Mouse (Mus musculus) embryo, embryonic 10.5 days (tissue): ENCODE data around the gene Hadh.

Experiments
- DNase-seq: peaks from one replicate; pipeline ENCODE4 v3.0.0-alpha.2; 2015; ENCODE audit warnings: low spot score

Hadh gene

DNA sequence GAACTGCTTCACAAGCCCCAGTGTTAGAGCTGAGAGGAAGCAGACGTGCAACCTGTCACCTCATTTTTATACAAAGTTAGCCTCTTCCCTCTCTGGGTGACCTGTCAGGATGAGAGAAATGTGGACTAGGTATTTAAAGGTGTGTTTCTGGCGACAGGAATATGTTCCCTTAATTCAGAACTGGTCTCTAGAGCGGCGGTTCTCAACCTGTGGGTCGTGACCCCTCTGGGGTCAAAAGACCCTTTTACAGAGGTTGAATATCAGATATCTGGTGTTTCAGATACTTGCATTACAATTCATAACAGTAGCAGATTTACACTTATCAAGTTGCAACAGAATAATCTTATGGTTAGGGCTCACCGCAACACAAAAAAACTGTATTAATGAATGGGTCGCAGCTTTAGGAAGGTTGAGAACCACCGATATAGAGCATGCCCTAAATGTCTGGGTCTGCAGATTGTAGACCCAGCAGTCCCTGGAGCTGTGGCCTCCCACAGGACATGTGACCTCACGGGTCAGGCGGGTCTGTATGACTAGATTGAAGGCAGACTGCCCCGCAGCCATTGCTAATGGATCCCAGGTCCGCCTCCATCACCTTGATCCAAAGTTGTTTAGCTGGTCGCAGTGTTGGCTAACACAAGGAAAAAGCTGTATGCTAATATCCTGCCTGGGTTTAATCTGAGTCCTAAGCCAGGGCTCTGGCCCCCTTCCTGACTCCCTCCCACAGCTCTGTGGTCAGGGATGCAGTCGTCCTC, 53.1 kb downstream of the Hadh start:
- DNase-seq, result peak; percentile 50

DNA sequence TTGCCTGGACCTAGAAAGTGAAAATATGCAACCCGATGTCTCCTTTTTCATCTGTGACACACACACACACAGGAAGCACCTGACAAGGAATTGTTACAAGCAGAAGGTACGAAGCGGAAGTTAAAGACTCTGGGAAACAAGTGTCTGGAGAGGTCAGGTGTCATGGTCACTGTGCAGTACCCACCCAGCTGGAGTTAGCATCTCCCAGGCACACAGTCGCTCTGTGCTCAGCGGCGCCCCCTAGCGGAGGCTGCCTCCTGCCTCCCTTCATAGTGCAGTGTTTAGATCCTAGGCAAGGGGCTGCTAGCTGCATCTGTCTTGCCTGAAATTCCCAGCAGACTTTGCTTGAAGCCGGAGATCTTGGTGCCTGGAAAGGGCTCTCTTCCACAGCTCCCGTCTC, 57.1 kb downstream of the Hadh start:
- DNase-seq, result no peak

DNA sequence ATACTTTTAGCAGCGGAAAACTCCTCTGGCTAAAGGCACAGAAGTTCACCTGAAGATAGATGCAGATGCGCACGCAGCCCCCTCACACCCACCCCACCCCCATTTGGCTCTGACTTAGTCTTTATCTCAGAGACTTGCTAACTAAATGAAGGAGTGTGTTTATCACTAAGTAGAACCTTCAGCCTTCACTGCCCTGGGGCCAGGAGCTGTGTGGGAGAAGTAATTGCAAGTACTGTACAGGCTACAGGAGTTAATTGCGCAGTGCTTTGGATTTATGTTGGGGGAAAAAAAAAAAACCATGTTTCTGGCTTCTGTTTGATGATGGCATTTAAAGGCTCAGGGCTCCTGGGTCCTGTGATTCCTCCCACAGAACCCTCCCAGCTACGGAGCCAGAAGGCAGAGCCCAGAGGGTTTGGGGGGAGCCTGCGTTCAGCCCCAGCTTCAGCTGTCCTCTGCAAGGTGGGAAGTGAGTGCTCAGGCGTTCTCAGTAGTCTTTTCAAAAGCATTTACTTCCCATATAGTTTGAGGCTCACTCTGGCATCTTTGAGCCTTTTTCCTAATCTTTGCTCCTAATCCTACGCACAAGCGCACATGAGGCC, 57.7 kb downstream of the Hadh start:
- DNase-seq, result no peak

DNA sequence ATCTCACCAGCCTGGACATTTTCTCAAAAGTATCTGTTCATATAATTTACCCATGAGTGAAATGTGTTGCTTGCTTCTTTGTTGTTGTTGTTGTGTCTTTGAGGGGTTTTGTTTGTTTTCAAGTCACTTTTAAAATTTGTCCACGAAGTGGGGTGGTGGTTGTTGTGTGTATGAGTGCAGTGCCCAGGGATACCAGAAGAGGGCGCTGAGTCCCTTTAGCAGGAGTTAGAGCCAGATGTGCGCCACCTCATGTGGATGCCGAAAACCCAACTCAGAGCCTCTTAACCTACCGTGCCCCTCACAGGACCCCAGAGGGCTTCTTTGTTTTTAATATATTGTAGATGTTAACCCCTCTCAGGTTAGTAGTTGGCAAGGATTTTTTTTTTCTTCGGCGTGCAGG, 59.7 kb downstream of the Hadh start:
- DNase-seq, result no peak

DNA sequence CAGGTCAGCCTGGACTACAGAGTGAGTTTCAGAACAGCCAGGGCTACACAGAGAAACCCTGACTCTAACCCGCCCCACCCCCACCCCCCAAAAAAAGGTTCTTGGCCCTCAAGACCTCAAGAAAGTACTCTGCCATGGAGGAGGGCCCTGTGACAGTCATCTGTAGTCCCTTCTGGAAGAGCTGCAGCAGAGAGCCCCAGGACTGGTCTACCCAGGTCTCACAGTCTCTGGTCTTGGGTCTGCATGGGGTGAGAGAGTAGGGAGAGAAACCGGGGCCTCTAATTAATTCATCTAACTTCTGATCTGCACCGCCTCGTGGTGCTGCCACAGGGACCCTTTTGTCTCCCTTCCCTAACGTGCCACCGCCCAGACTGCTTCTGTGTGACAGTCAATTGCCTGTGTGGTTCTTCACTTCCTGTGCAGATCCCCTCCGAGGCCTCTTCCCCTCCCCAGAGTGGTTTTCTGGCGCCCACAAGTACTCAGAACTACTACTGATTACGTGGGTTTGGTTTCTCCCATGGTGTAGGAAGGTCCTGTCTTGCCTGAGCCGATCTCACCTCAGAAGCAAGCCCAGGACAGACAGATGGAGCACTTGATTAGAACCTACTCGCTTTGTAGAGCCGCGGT, 63.5 kb downstream of the Hadh start:
- DNase-seq, result no peak

DNA sequence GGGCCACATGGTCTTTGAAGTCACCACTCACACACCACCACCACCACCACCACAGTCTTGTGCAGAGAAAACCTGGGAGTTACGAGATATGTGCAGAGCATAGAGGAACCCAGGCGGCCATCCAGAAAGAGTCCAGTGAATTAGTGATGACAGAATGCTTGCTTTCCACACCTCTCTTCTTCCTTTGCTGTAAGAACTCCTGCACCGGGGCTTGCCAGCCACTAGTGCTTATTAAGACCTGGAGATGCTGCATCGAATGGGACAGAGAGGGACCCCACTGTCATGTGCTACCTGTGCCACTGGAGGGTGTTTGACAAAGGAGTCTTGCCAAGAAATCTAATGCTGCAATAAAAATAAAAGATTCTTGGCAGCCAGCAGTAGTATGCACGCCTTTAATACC, 64.1 kb downstream of the Hadh start:
- no peak for DNase-seq

DNA sequence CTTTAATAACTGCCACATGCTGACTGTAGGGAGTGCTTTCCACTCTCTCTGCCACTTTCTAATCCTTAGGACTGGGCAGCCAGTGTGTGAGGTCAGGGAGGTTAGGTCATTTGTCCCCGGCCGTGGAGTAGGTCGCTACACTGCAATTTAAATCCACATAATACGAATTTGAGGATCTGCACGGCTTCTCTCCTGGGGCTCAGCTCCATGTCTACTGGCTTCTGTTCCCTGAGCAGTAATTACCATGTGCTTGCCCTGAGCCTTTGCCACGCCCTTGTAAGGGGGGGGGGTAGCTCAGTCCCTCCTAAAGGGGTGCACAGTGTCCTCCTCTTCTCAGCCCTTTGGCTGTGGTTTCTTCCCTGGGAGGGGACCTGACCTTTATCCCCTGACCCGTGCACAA, 69.6 kb downstream of the Hadh start:
- no peak for DNase-seq

DNA sequence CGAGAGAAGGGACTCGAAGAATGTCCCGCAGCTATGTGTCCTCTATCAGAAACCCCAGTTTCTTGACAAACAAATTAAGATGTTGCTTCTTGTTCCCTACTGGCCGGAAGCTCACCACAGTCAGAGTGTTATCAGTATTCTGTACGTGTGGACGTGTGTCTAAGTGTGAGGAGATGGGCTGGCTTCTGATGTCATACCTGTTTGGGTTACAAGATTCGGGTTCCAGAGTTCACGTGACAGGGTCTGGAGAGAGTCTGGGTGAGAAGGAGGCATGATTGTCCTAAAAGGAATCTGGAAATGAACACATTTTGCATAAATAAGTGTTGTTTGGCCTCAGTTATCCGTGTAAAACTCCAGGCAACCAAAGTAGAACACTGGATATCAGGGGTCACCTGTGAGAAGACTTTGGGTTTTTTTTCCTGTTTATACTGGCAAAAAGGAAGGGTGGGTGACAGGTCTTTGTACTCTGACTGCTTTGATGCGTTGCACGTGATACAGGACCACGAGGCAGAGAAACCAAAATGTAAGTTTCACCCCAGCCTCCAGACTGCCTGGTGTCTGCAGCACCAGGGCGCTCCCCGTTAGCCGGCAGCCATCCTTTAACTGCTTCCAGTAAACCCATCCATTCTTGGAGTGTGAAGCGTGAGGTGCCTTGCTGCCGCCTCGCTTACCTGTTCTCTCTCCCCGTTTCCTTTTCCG, 72.2 kb downstream of the Hadh start:
- DNase-seq, result no peak

DNA sequence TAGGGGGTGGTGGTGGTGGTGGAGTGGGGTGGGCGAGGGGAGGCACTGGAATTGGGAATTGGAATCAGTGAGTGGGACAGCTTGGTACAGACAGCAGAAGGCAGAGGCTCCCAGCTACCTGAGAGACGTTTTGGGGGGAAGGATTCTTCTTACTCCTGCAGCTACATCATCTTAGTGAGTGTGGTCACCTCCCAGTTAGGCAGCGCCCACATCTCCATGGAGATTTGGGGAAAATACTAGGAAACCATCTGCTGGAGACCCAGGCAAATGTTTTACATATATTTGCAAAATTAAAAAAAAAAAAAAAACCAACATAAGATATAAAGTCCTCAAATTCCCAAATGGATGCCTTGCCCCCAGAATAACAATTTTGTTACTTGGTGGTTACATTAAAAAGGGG, 72.9 kb downstream of the Hadh start:
- no peak for DNase-seq

DNA sequence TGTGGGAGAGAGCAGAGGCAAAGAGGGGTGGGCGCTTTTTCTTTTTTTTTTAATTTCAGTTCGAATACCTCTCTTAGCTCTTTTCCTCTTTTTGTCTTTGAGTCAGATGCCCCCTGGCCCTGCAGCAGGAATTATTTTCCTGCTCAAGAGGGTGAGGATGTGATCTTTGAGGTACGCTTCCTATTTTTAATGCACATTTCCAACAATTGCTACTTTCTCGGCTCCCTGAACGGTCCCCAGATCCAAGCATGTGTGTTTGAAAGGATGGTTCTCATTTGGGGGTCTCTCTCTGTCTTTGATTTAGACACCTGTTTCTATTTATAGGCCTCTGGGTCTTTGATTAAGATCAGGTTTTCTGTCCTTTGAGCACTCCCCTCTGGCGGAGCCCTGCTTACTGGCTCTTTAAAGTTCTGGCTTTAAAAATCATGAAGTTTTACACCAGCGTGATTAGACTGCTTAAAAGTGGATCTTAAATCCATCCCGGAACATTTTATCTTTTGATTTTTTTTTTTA, 75.3 kb downstream of the Hadh start:
- DNase-seq, result peak; percentile 62

DNA sequence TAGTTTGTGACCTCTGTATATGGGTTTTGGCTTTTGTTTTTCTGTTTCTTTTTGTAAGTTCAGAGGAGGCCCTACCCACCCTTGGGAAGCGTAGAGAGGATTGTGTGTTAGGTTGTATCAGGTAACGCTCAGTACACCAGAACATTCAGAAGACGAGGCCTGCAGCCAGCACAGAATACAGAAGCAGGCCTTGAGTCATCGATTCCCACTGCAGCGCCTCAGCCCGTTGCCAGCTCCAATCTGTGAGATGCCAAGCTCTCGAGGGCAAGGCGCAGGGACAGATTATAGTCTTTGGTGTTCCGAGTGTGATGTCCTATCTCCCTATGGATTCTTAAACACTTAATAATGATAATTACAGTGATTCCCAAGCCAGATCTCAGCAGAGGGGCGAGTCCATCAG, 75.9 kb downstream of the Hadh start:
- DNase-seq, result no peak

DNA sequence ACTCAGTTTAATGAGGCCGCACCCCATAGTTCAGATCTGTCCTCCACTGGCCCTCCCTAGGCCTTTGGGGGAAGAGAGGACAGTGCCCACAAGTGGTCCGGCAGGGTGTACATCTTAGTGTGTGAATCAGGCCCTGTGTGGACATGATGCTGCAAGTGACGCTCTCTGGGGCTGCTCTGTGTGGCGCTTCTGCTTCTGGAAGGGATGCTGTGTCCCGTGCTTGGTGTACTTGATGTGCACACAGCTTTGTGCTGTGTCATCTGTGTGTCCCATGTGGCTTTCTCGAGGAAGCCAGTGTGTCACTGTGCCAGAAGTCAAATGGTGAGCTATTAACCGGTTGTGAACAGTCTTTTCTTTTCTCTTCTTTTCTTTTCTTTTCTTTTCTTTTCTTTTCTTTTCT, 80.4 kb downstream of the Hadh start:
- no peak for DNase-seq

DNA sequence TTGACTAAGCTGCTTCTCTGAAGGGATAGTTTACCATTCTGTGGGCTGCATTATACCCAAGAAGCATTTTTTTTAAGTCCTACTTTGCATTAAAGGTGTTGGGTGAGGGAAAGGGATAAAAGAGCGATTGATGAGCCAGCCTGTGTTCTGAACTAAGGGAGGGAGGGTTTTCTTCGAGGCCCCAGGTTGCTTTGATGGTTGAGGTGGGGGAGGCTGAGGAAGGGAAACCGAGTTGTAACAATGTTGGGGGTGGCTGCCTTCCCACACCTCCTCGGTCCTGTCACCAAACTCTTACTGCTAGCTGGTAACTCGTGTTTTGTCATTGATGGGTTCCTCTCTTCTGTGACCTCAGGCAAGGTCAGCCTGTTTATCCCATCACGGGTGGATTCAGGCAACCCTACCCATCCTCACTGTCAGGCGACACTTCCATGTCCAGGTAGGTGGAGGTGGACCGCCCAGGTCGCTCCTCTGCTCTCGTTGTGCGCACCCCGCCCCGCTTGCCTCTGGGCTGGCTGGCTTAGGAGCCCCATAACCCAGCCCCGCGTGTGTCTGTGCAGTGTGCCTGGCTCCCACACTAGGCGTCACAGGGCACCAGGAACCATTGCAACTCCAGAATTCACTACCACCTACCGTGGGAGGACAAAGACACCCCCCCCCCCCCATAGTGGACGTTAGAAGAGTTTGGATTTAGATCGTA, 81.1 kb downstream of the Hadh start:
- no peak for DNase-seq

DNA sequence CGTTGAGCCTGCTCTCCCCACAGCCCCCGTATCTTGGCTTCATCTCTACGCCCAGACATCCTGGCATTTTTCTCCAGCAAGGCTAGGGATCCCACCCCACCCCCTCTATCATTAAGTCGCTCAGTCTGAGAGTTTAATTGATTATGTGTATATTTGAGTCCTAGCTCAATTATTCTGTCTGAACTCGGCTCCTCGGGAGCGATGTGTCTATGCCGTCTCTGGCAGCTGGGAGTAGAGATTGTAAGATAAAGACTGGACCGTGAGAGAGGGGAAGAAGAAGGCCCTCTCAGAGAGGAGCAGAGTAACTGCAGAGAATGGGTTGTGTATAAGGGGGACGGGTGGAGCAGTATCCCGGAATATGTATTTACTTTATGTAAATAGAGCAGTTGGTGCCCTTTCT, 81.7 kb downstream of the Hadh start:
- no peak for DNase-seq

DNA sequence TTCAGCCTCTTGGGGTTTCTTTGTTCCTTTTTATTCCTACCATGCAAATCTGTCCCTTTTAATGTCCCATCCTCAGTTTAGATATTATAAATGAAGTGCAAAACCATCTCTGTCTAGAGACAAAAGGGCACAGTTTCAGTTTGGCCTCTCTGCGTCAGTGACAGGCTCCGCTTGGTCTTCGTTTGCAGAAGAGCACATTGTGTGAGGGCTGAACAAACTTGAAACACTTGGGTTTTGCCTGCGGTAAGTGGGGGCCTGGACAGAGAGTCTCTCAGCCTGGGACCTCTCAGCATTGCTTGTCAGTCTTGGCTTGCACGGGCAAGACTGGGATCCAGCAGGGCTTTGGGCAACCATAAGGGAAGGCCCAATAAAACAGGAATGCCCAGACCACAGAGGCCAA, 85.7 kb downstream of the Hadh start:
- DNase-seq, result no peak
